Mouse (Mus musculus) CH12.LX (cell line): ENCODE measurements around the gene Gm26938. TPM values are rescaled to one million over a fixed set of nuclear protein-coding genes. Genes with fewer than 3 reads are reported as not detected.
A peak's percentile ranks its signal among the peaks of the same experiment; 100 is the strongest.

Experiments used
- DNase-seq: peaks from one replicate; pipeline ENCODE4 v3.0.0-alpha.2; 2013; ENCODE audit errors: extremely low read depth
- H3K27ac ChIP-seq: 2 replicates; pipeline ENCODE4 v1.5.1; 2012; ENCODE audit warnings: low read depth, mild to moderate bottlenecking, control low read depth, moderate library complexity; ENCODE audit not compliant: insufficient read depth
- H3K27me3 ChIP-seq: replicated peaks from 2 replicates; pipeline ENCODE3; 2012; ENCODE audit warnings: inconsistent platforms
- H3K36me3 ChIP-seq, 2 experiments: replicated peaks in 1 of 2; 2 replicates each; pipeline versions ENCODE3 to v1.6.1; 2012; ENCODE audit warnings: inconsistent platforms in 1 of 2, low read length in 1 of 2, mild to moderate bottlenecking in 1 of 2, mixed read lengths in 1 of 2, moderate library complexity in 1 of 2; ENCODE audit not compliant: control insufficient read depth in 1 of 2, insufficient read depth in 1 of 2
- H3K4me1 ChIP-seq, 2 experiments: 2 replicates each; pipeline ENCODE4 v1.6.1; 2012; ENCODE audit warnings: inconsistent platforms in 1 of 2, moderate library complexity in 1 of 2; ENCODE audit not compliant: insufficient read depth in 2 of 2, control insufficient read depth in 1 of 2
- H3K4me2 ChIP-seq: 2 replicates; pipeline ENCODE4 v1.6.1; 2012; ENCODE audit warnings: low read depth, mild to moderate bottlenecking, control low read depth; ENCODE audit not compliant: poor library complexity, insufficient read depth, severe bottlenecking
- H3K4me3 ChIP-seq, 3 experiments: fragments of 150-350 bp in 1 of 3; sonication (generic) in 1 of 3; replicated peaks in 1 of 3; 2 replicates each; pipeline versions ENCODE3 to v1.5.1; 2011 to 2012; ENCODE audit warnings: low read depth in 2 of 3, low read length in 2 of 3, mild to moderate bottlenecking in 2 of 3, moderate library complexity in 2 of 3, control low read depth in 1 of 3, improper control_type of control experiment in 1 of 3, inconsistent platforms in 1 of 3, mixed read lengths in 1 of 3; ENCODE audit not compliant: poor library complexity in 1 of 3
- H3K79me2 ChIP-seq: replicated peaks from 2 replicates; pipeline ENCODE4 v1.6.1; 2012; ENCODE audit warnings: mild to moderate bottlenecking, moderate library complexity; ENCODE audit not compliant: control insufficient read depth, poor library complexity, insufficient read depth, severe bottlenecking; ENCODE audit errors: extremely low read depth
- H3K9ac ChIP-seq: 2 replicates; pipeline ENCODE4 v1.6.1; 2012; ENCODE audit warnings: low read depth, mild to moderate bottlenecking, control low read depth, moderate library complexity; ENCODE audit not compliant: insufficient read depth
- H3K9me3 ChIP-seq: replicated peaks from 2 replicates; pipeline ENCODE3; 2012; ENCODE audit warnings: low read length, inconsistent platforms, mixed read lengths
- BHLHE40 ChIP-seq: IDR thresholded peaks from 2 replicates; pipeline ENCODE4 v1.6.1; 2011; ENCODE audit warnings: mild to moderate bottlenecking, low read depth, low read length, improper control_type of control experiment
- CHD1 ChIP-seq: IDR thresholded peaks from 2 replicates; pipeline ENCODE4 v1.6.1; 2012; ENCODE audit warnings: low read depth, low read length, improper control_type of control experiment, inconsistent platforms
- CHD2 ChIP-seq: IDR thresholded peaks from 2 replicates; pipeline ENCODE4 v1.6.1; 2011; ENCODE audit warnings: low read length, improper control_type of control experiment
- CTCF ChIP-seq, 2 experiments: IDR thresholded peaks in 1 of 2; conservative IDR thresholded peaks in 1 of 2; 2 replicates each; pipeline ENCODE4 v1.5.1; 2011 to 2012; ENCODE audit warnings: low read depth in 2 of 2, low read length in 2 of 2, improper control_type of control experiment in 1 of 2, inconsistent platforms in 1 of 2, mild to moderate bottlenecking in 1 of 2, moderate library complexity in 1 of 2
- ETS1 ChIP-seq: conservative IDR thresholded peaks from 2 replicates; pipeline ENCODE4 v1.6.1; 2012; ENCODE audit warnings: low read depth, mild to moderate bottlenecking, inconsistent platforms, low read length, improper control_type of control experiment, moderate library complexity
- GABPA ChIP-seq: IDR thresholded peaks from 2 replicates; pipeline ENCODE4 v1.6.1; 2012; ENCODE audit warnings: low read depth, low read length, improper control_type of control experiment, inconsistent platforms; ENCODE audit not compliant: insufficient replicate concordance
- IRF4 ChIP-seq: IDR thresholded peaks from 2 replicates; pipeline ENCODE4 v1.6.1; 2014; ENCODE audit warnings: low read depth, mild to moderate bottlenecking, inconsistent platforms, low read length, improper control_type of control experiment
- JUN ChIP-seq: IDR thresholded peaks from 2 replicates; pipeline ENCODE4 v1.6.1; 2011; ENCODE audit warnings: low read depth, mild to moderate bottlenecking, low read length, improper control_type of control experiment, moderate library complexity; ENCODE audit not compliant: insufficient read depth
- KAT2A ChIP-seq: IDR thresholded peaks from 2 replicates; pipeline ENCODE4 v1.6.1; 2012; ENCODE audit warnings: low read length, improper control_type of control experiment, inconsistent platforms; ENCODE audit not compliant: insufficient replicate concordance
- NELFE ChIP-seq: IDR thresholded peaks from 2 replicates; pipeline ENCODE4 v1.6.1; 2011; ENCODE audit warnings: low read depth, low read length, improper control_type of control experiment
- NRF1 ChIP-seq: IDR thresholded peaks from 2 replicates; pipeline ENCODE4 v1.6.1; 2014; ENCODE audit warnings: low read depth, mild to moderate bottlenecking, inconsistent platforms, low read length, improper control_type of control experiment, moderate library complexity
- POLR2A ChIP-seq: IDR thresholded peaks from 2 replicates; pipeline ENCODE4 v1.6.1; 2011; ENCODE audit warnings: low read depth, mild to moderate bottlenecking, improper control_type of control experiment, low read length
- POLR2AphosphoS2 ChIP-seq: IDR thresholded peaks from 2 replicates; pipeline ENCODE4 v1.6.1; 2011; ENCODE audit warnings: low read depth, low read length, improper control_type of control experiment
- RAD21 ChIP-seq: IDR thresholded peaks from 2 replicates; pipeline ENCODE4 v1.6.1; 2011; ENCODE audit warnings: low read depth, mild to moderate bottlenecking, low read length, improper control_type of control experiment, moderate library complexity
- SMC3 ChIP-seq: IDR thresholded peaks from 2 replicates; pipeline ENCODE4 v1.6.1; 2011; ENCODE audit warnings: low read depth, low read length, improper control_type of control experiment
- TCF12 ChIP-seq: IDR thresholded peaks from 2 replicates; pipeline ENCODE4 v1.6.1; 2014; ENCODE audit warnings: low read depth, mild to moderate bottlenecking, inconsistent platforms, low read length, improper control_type of control experiment
- USF2 ChIP-seq: conservative IDR thresholded peaks from 2 replicates; pipeline ENCODE4 v1.6.1; 2011; ENCODE audit warnings: low read depth, low read length, improper control_type of control experiment
- ZC3H11A ChIP-seq: IDR thresholded peaks from 2 replicates; pipeline ENCODE4 v1.6.1; 2012; ENCODE audit warnings: low read depth, mild to moderate bottlenecking, inconsistent platforms, low read length, improper control_type of control experiment
- ZKSCAN1 ChIP-seq: IDR thresholded peaks from 2 replicates; pipeline ENCODE4 v1.6.1; 2012; ENCODE audit warnings: low read depth, inconsistent platforms, low read length, improper control_type of control experiment, borderline replicate concordance
- ZMIZ1 ChIP-seq: IDR thresholded peaks from 2 replicates; pipeline ENCODE4 v1.6.1; 2012; ENCODE audit warnings: low read depth, mild to moderate bottlenecking, inconsistent platforms, low read length, improper control_type of control experiment
- ZNF384 ChIP-seq: IDR thresholded peaks from 2 replicates; pipeline ENCODE4 v1.6.1; 2012; ENCODE audit warnings: low read depth, low read length, improper control_type of control experiment, inconsistent platforms
- dilution Hi-C: fragments of 300-500 bp; cut with MboI; formaldehyde crosslinking; loops from 2 replicates; pipeline ENCODE4 v1.14.3; 2020; ENCODE audit warnings: low sequenced_read_pairs; ENCODE audit not compliant: extremely low pct_unique_long_range_greater_than_20kb, extremely low pct_ligation_motif_present
- in situ Hi-C: fragments of 300-500 bp; cut with MboI; formaldehyde crosslinking; loops from 3 replicates; pipeline ENCODE4 v1.14.3; 2019; ENCODE audit warnings: low sequenced_read_pairs, low pct_ligation_motif_present, low pct_unique_long_range_greater_than_20kb, mixed read lengths
- polyA plus RNA-seq: library from polyadenylated mRNA; unstranded; fragments of >175 nt; gene quantifications from 2 replicates; pipeline ENCODE4 v1.2.1, GENCODE M21; 2012; ENCODE audit warnings: low read depth; ENCODE audit not compliant: insufficient read length
- total RNA-seq, 2 experiments: library from RNA; depleted of rRNA; stranded (reverse); fragments of 300-350 nt in 1 of 2; fragments of >200 nt in 1 of 2; gene quantifications; 2 replicates each; pipeline ENCODE4 v1.2.3; 2012 to 2014

The Gm26938 gene
- total and polyA plus RNA-seq, 3 experiments, result not detected

DNA sequence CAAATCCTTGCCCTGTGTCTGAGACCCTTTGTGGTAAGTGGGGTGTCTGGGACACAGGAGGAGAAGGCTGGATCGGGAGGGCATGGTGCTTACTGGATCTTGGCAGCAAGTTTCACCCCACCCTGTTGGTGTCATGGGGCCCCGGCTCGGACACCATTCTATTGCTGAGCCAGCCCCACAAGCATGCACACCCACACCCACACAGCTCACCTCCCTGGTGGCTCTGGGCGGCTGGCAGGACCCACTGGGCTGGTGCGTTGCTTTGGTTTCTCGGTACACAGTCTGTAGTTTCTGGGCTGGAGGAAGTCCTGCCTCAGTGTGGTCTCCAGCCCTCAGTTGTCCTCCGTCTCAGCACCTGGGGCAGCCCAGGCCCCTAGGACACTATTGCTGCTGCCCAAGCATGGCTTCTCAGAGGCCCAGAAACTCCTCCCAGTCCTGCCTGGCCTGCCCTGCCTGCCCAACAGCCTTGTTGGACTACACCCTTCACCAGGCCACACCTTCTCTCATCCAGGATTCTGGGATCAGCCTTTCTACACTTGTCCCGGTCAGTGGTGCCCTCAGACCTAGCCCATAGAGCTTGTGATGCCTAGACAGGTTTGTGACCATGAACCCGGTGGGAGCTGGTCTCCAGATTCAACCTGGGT lies 6.5 kb downstream of the Gm26938 start, which contains the start of gene Tmem184a:
TSS of gene Tmem184a (minus strand) at position 380 of the 644 bp plus-strand sequence.
- no peaks in the 10 kb centered on the region for H3K27me3 ChIP-seq
- 0 out of 4 replicates have a peak, but pooled peaks cover 0 to 2% of the 10 kb centered on the region in 2 experiments for H3K4me1 ChIP-seq
- no peaks in the 10 kb centered on the region for H3K79me2 ChIP-seq
- in situ Hi-C loops (no loop called here), dilution Hi-C loops (no loop called here)
- H3K4me2 ChIP-seq, result no peak within 1 kb of the TSS
- DNase-seq, result no peak
- no peaks in the 10 kb centered on the region for H3K9me3 ChIP-seq
- no peak within 1 kb of the TSS for H3K9ac ChIP-seq
- no peak within 1 kb of the TSS for H3K4me3 ChIP-seq
- peaks cover 27 to 55% of the 10 kb centered on the region in 2 experiments for H3K36me3 ChIP-seq
- no peak within 1 kb of the TSS for H3K27ac ChIP-seq
- TF ChIP-seq NELFE (no peak), ETS1 (no peak), POLR2AphosphoS2 (no peak), ZNF384 (no peak), RAD21 (no peak), ZC3H11A (no peak), IRF4 (no peak), ZKSCAN1 (no peak)

DNA sequence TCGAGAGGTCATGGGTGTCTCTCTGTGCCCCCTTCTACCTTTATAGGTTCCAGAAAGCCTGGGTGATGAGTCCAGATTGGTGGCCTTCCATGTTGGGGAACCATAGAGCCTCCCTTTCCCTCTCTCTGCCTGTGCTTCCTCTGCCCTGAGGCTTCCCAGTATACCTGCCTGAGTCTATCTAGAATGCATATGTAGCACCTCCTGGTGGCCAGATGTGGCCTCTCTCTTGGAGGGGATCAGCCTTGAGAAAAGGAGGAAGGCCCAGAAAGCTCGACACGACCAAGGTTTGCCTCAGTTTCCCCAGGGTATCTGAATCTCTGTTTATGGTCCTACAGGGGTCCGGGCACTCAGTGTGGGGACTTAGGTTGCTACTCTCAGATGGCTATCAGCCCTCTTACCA lies 7.4 kb downstream of the Gm26938 start:
- dilution Hi-C loops (no loop called here), in situ Hi-C loops (no loop called here)
- no peak overlapping the region for H3K27ac ChIP-seq
- peaks cover 0 to 4% of the 10 kb centered on the region in 2 experiments; a peak in 1 of 4 replicates for H3K4me1 ChIP-seq
- DNase-seq, result peak; percentile 48
- no peaks in the 10 kb centered on the region for H3K9me3 ChIP-seq
- H3K79me2 ChIP-seq, result no peaks in the 10 kb centered on the region
- H3K36me3 ChIP-seq, result peaks cover 23 to 48% of the 10 kb centered on the region in 2 experiments
- no peak overlapping the region for H3K9ac ChIP-seq
- TF ChIP-seq ZKSCAN1 (no peak), USF2 (no peak), RAD21 (peak; percentile 51), CTCF (conservative IDR thresholded peaks at IDR 0.05 in 1 of 2, IDR thresholded peaks at IDR 0.05 in 1 of 2; ENCODE audit: low read depth in 2 of 2, low read length in 2 of 2) (peak; percentile 47 to 76; a peak in 3 of 4 replicates), SMC3 (peak; percentile 49), CHD1 (no peak), BHLHE40 (no peak), ZNF384 (no peak), ZMIZ1 (no peak), GABPA (no peak), CHD2 (no peak), POLR2A (no peak), ZC3H11A (no peak), NRF1 (no peak), TCF12 (no peak), KAT2A (no peak), POLR2AphosphoS2 (no peak), JUN (no peak)
- TF ChIP-seq, all 38 proteins: peak for 3
- no peak overlapping the region for H3K4me2 ChIP-seq
- peaks cover 4% of the 10 kb centered on the region for H3K27me3 ChIP-seq
- H3K4me3 ChIP-seq, result no peak overlapping the region
